Mouse (Mus musculus) forebrain, embryonic 16.5 days (tissue): Measurements from ENCODE around the gene Tmem47. TPM values are rescaled to one million over a fixed set of nuclear protein-coding genes. Genes with fewer than 3 reads are reported as not detected.

Experiments used
- ATAC-seq: fragments of 200-750 bp; cut with Nextera tagmentation; 2 replicates; pipeline ENCODE4 v1.8.0; 2017; ENCODE audit warnings: mild to moderate bottlenecking, moderate library complexity
- H3K27ac ChIP-seq: fragments of 300-500 bp; sonication (generic); 2 replicates; pipeline ENCODE4 v1.5.1; 2014; ENCODE audit warnings: low read length, control low read depth
- H3K27me3 ChIP-seq: fragments of 300-500 bp; sonication (generic); replicated peaks from 2 replicates; pipeline ENCODE4 v1.6.1; 2014; ENCODE audit warnings: low read length; ENCODE audit not compliant: control insufficient read depth, insufficient read depth
- H3K36me3 ChIP-seq: fragments of 300-500 bp; sonication (generic); 2 replicates; pipeline ENCODE4 v1.6.1; 2014; ENCODE audit not compliant: control insufficient read depth, insufficient read depth
- H3K4me1 ChIP-seq: fragments of 300-500 bp; sonication (generic); replicated peaks from 2 replicates; pipeline ENCODE4 v1.6.1; 2014; ENCODE audit warnings: low read length; ENCODE audit not compliant: control insufficient read depth, insufficient read depth
- H3K4me2 ChIP-seq: fragments of 300-500 bp; sonication (generic); 2 replicates; pipeline ENCODE4 v1.6.1; 2014; ENCODE audit warnings: mild to moderate bottlenecking, low read length, control low read depth
- H3K4me3 ChIP-seq: fragments of 300-500 bp; sonication (generic); replicated peaks from 2 replicates; pipeline ENCODE4 v1.5.1; 2014; ENCODE audit warnings: mild to moderate bottlenecking, low read length, control low read depth
- H3K9ac ChIP-seq: fragments of 300-500 bp; sonication (generic); replicated peaks from 2 replicates; pipeline ENCODE4 v1.6.1; 2014; ENCODE audit warnings: low read depth, low read length, control low read depth
- H3K9me3 ChIP-seq: fragments of 300-500 bp; sonication (generic); 2 replicates; pipeline ENCODE4 v1.6.1; 2016; ENCODE audit warnings: low read length; ENCODE audit not compliant: control insufficient read depth
- WGBS: fragments of 180-500 bp; shearing (Covaris S2); extraction: QIAGEN DNeasy Blood & Tissue Kit; methylation state at CpG from one replicate; pipeline ENCODE4 v1.1.7; 2014; 5-methylcytosine and 5-hydroxymethylcytosine counted together
- polyA plus RNA-seq: library from polyadenylated mRNA; unstranded; fragments of >200 nt; fragmentation: Nextera tagmentation; extraction: Ambion mirVana; gene quantifications from 2 replicates; pipeline ENCODE4 v1.2.1, GENCODE M21; 2015

Tmem47 gene
- polyA plus RNA-seq: 19.1 and 19.5 TPM in 2 replicates

- Histone ChIP-seq H3K4me1 (peaks cover 4% of the 10 kb centered on the region; the same call in 1 of the 2 replicates), H3K4me3 (peak within 1 kb of the TSS; percentile 67), H3K36me3 (no peaks in the 10 kb centered on the region), H3K27me3 (no peaks in the 10 kb centered on the region), H3K9ac (peak within 1 kb of the TSS; percentile 77), H3K9me3 (no peaks in the 10 kb centered on the region), H3K27ac (peak within 1 kb of the TSS; percentile 70), H3K4me2 (peak within 1 kb of the TSS; percentile 50)
- 4% methylated on average over 37 of the region's 39 CpGs for WGBS
- ATAC-seq: peak; percentile 96
Observed at GRCm38 (mm10) chrX:81070210-81070803, at the start of gene Tmem47. Gene Tmem47, plus strand, starts transcription at chrX:81070698.

- H3K9me3 ChIP-seq: no peaks in the 10 kb centered on the region
- H3K27ac ChIP-seq: peak overlapping the region; percentile 70
- no peaks in the 10 kb centered on the region for H3K27me3 ChIP-seq
- H3K4me2 ChIP-seq: peak overlapping the region; percentile 50
- peak overlapping the region; percentile 77 for H3K9ac ChIP-seq
- peaks cover 4% of the 10 kb centered on the region; the same call in 1 of the 2 replicates for H3K4me1 ChIP-seq
- ATAC-seq: peak; percentile 47
- H3K36me3 ChIP-seq: no peaks in the 10 kb centered on the region
- WGBS: 16% methylated on average over 37 of the region's 45 CpGs
- peak overlapping the region; percentile 67 for H3K4me3 ChIP-seq
Observed at GRCm38 (mm10) chrX:81070804-81071461, 435 bp downstream of the Tmem47 start.

- H3K27me3 ChIP-seq: no peaks in the 10 kb centered on the region
Observed at GRCm38 (mm10) chrX:81071746-81072640, 1.5 kb downstream of the Tmem47 start.

DNA sequence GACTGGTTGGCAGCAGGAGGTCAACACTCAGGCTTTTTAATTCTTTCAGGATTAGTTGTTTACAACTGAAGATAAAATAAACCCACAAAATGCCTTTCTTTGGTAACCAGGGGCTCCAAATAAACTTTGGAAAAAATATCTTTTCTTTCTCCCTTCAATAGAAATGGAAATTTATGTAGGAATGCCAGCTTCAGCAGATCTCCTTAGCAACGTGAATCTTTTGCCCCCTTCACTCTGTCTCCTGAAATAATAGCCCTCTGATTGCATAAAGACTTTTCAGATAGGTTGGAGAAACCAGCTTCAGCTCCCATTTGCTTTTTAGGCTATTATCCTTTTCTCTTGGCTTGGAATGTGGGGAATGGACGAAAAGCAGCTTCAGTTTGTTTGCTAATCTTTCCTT, 2.2 kb downstream of the Tmem47 start:
- WGBS: 8% methylated on average over 2 of the region's 2 CpGs
- no peak overlapping the region for H3K9ac ChIP-seq
- H3K9me3 ChIP-seq: no peaks in the 10 kb centered on the region
- no peaks in the 10 kb centered on the region for H3K27me3 ChIP-seq
- peaks cover 4% of the 10 kb centered on the region; the same call in 1 of the 2 replicates for H3K4me1 ChIP-seq
- ATAC-seq: peak; percentile 19; the same call in 1 of the 2 replicates
- H3K36me3 ChIP-seq: no peaks in the 10 kb centered on the region
- H3K4me2 ChIP-seq: peak overlapping the region; percentile 50
- H3K27ac ChIP-seq: no peak overlapping the region
- H3K4me3 ChIP-seq: peak overlapping the region; percentile 67

More at GRCm38 (mm10) chrX:81071746-81072640, 1.5 kb downstream of the Tmem47 start:
- H3K9ac ChIP-seq: peak overlapping the region; percentile 77; the same call in 1 of the 2 replicates
- peak; percentile 6; the same call in 1 of the 2 replicates for ATAC-seq
- H3K27ac ChIP-seq: peak overlapping the region; percentile 45
- 11% methylated on average over 11 of the region's 14 CpGs for WGBS
- H3K36me3 ChIP-seq: no peaks in the 10 kb centered on the region
- peak overlapping the region; percentile 50 for H3K4me2 ChIP-seq
- no peaks in the 10 kb centered on the region for H3K9me3 ChIP-seq
- H3K4me3 ChIP-seq: peak overlapping the region; percentile 67
- peaks cover 4% of the 10 kb centered on the region; the same call in 1 of the 2 replicates for H3K4me1 ChIP-seq

DNA sequence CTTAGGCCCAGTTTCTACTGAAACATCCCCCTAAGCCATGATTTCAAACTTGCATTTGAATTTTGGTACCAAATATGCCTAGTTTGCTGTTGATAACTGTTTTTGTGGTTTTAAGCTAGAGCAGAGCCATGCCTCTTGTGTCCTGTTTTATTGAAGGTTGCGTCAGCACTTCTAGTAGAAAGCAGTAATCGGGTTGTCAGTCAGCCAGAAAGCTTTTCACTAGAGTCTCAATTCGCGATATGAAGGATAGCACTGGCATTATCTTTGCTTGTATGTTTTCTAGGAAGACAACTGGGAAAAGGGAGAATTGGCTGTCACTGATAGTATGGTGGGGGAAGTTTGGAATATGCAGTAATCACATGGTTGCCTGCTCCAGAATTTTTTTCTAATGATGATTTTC, 3.3 kb downstream of the Tmem47 start:
- Histone ChIP-seq H3K4me2 (peak overlapping the region; percentile 50), H3K4me1 (peaks cover 4% of the 10 kb centered on the region; the same call in 1 of the 2 replicates), H3K9ac (no peak overlapping the region), H3K27ac (no peak overlapping the region), H3K27me3 (no peaks in the 10 kb centered on the region), H3K4me3 (no peak overlapping the region), H3K9me3 (no peaks in the 10 kb centered on the region), H3K36me3 (no peaks in the 10 kb centered on the region)
- 29% methylated on average over 4 of the region's 4 CpGs for WGBS
- ATAC-seq: no peak

- ATAC-seq: peak; percentile 50; the same call in 1 of the 2 replicates
- H3K4me2 ChIP-seq: no peak overlapping the region
- no peak overlapping the region for H3K4me3 ChIP-seq
- no peaks in the 10 kb centered on the region for H3K36me3 ChIP-seq
- H3K4me1 ChIP-seq: no peaks in the 10 kb centered on the region
- H3K27ac ChIP-seq: no peak overlapping the region
- no peak overlapping the region for H3K9ac ChIP-seq
- no peaks in the 10 kb centered on the region for H3K9me3 ChIP-seq
- H3K27me3 ChIP-seq: no peaks in the 10 kb centered on the region
Observed at GRCm38 (mm10) chrX:81078522-81078921, 8.0 kb downstream of the Tmem47 start.

DNA sequence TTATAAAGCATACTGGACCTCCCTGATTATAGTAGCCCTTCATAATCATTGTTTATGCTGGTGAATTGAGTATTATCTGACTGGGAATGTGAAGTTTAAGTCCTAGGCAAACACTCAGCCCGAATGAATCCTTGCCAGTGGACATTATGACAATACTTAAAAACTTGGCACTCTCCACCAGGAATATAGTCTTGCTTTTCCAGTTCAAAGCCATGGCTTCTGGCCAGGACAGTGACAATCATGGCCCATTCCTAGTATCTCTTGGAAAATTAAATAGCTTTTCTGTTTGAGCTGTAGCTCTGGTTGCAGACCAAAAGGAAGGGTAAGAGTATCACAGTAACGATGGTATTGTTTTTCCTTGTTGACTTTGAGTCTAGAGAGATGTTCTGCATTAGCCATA, 10.5 kb downstream of the Tmem47 start:
- Histone ChIP-seq H3K9me3 (no peaks in the 10 kb centered on the region), H3K27me3 (no peaks in the 10 kb centered on the region), H3K9ac (no peak overlapping the region), H3K36me3 (no peaks in the 10 kb centered on the region), H3K4me1 (no peaks in the 10 kb centered on the region), H3K4me2 (no peak overlapping the region), H3K27ac (no peak overlapping the region), H3K4me3 (no peak overlapping the region)
- no peak for ATAC-seq
- 47% methylated on average over 2 of the region's 2 CpGs for WGBS

DNA sequence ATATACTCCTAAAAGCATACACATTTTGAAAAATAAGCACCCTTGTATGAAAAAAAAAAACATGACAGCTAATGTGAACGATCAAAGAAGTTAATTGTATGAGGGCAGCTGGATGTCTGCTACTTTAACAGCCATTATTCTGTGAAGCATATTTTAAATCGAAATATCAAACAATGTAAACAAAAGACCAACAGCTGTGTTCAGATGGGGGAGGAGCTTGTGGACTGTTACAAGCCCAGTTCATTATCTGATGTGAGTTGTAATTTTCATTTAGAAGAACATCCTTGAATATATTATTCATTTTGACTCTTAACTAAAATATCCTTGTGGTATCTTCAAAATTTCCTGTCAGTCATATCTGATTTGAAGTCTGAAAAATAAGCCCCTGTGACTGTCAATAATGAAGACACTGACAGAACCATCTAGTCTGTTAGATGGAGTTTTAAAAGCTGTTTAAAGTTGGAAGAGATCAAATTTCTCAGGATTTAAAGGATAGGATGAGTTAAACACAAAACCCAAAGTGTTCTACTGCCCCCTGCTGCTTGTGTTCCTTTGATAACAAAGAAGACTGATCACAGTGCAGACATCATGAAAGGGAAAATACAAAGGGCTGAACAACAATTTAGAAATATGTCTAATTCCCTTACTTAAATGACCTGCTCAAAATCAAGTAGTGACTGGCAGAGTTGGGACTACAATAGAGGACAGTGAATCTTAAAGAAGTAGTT, 14.7 kb downstream of the Tmem47 start:
- Histone ChIP-seq H3K27ac (no peak overlapping the region), H3K36me3 (no peaks in the 10 kb centered on the region), H3K4me1 (no peaks in the 10 kb centered on the region), H3K4me2 (no peak overlapping the region), H3K9me3 (no peaks in the 10 kb centered on the region), H3K27me3 (no peaks in the 10 kb centered on the region), H3K4me3 (no peak overlapping the region), H3K9ac (no peak overlapping the region)
- peak; percentile 77 for ATAC-seq
- WGBS: 28% methylated on average over 2 of the region's 2 CpGs
